Mouse (Mus musculus) ES-Bruce4 (cell line): ENCODE measurements at regions not wholly inside any gene's neighbourhood (a gene's known extent, or its start where the extent isn't known, plus 50 kb on each side); places are given as distances from the start of the nearest gene placed in this dataset.

ENCODE experiments used
- CTCF ChIP-seq: IDR thresholded peaks from one replicate; pipeline ENCODE4 v1.8.1; 2011; ENCODE audit warnings: low read depth, low read length
- EP300 ChIP-seq: IDR thresholded peaks from 2 replicates; pipeline ENCODE4 v1.6.1; 2011; ENCODE audit warnings: low read depth, low read length; ENCODE audit not compliant: insufficient read depth
- POLR2A ChIP-seq: IDR thresholded peaks from one replicate; pipeline ENCODE4 v1.8.1; 2011; ENCODE audit warnings: low read length; ENCODE audit not compliant: insufficient read depth

DNA sequence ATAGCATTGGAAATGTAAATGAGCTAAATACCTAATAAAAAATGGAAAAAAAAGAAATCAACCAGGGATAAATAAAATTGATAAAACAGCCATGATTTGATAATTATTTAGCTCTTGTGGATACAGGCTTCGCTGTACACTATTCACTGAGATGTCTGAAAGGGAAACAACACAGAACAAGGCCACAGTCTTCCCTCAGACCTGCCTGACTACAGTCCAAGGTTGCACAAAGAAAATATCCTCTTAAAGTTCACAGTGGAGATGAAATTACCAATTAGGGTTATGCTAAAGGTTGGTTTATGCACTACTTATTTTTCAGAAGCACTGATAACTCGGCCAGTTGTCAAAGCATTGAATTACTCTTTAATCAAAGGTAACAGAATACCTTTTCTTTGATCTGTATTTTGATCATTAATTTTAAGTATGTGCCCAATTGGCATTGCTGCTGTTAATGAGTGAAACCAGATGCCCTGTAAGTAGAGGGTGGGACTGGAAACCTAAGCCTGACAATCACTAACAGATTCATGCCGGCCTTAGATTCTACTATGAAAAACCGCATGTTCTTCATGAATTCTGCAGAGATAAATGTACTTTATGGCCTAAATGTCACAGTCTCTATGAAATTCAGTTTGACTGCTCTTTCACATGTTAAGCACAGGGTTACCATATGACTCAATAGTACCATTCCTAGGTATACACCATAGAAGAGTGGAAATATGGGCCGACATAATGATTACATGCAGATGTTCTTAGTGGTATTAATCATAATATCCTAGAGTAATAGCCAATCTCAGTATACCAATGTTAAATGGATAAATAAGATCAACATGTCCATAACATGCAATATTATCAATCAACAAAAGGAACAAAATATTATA lies 256.1 kb downstream of the Scg2 start:
- no peak for TF ChIP-seq POLR2A
- TF ChIP-seq CTCF = no peak
- TF ChIP-seq EP300 = no peak
